Comparison of ENCODE assay signal across 10 mouse cellular contexts in the genomic region with DNA sequence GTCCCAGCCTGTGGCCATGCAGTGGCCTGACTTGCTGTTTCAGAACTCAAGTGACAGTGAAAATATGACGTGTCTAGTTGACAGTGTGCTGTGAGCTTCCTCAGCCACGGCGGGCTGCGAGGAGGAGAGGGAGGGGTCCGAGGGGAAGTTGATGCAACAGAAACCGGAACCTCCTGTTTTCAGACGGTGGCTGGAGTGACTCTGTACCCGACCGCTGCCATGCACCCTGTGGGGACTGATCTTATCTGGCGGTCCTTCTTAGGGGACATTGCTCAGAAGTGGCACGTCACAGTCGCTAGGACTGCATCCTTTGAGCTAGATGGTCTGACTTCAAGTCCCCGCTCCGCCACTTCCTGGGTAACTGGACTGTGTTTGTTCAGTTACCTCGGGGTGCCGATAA. TPM values are rescaled to one million over a fixed set of nuclear protein-coding genes. Genes with fewer than 3 reads are reported as not detected.
DNase-seq lines count a peak whose midpoint lies in the region; ATAC-seq lines count a peak whose summit lies in the region.
"Had no signal": no experiment of that assay in that cellular context is flagged by ENCODE, and none has a peak within 500 bp of the region (broad histone marks: within the 10 kb centered on the region; RNA-seq: fewer than 3 reads in every experiment).

No protein-coding gene starts in this region.

- no peak for DNase-seq in embryonic facial prominence, embryonic 10.5 days (ENCODE audit: low spot score)
- peak; percentile 68 for DNase-seq in c-Kit-positive CD71-negative TER-119-negative erythroid progenitor cells, embryonic 14.5 days (ENCODE audit: low read depth)
- peak; percentile 37 to 60 for DNase-seq in spleen, postnatal 14 days (ENCODE audit: low spot score in 2 of 2)
- DNase-seq in cerebellum, adult 11 months = no peak
- no peak for DNase-seq in right cerebral cortex, postnatal 25 days
- DNase-seq: kidney, postnatal 4 days had no signal

- no peak overlapping the region for H3K9ac ChIP-seq in embryonic facial prominence, embryonic 13.5 days
- 0 out of 2 replicates have a peak overlapping the region, but pooled peaks have one; percentile 7 for H3K9ac ChIP-seq in lung, embryonic 16.5 days (ENCODE audit: low read length)

- ATAC-seq in embryonic facial prominence, embryonic 13.5 days (ENCODE audit: insufficient number of reproducible peaks, insufficient read depth, low FRiP score, low TSS enrichment, low read depth) = no peak
- 0 out of 2 replicates have a peak, but pooled peaks have one; percentile 7 for ATAC-seq in lung, embryonic 16.5 days (ENCODE audit: low read depth)
- no peak for ATAC-seq in erythroid progenitor cell, adult 5-6 weeks (replicated peaks; ENCODE audit: low FRiP score, poor library complexity, severe bottlenecking)

- WGBS in embryonic facial prominence, embryonic 13.5 days = 71% methylated on average over 16 of the region's 16 CpGs
- 82% methylated on average over 16 of the region's 16 CpGs for WGBS in embryonic facial prominence, embryonic 10.5 days
- WGBS in lung, embryonic 16.5 days = 43% methylated on average over 16 of the region's 16 CpGs

- no peaks in the 10 kb centered on the region for H3K27me3 ChIP-seq in embryonic facial prominence, embryonic 13.5 days
- H3K27me3 ChIP-seq in embryonic facial prominence, embryonic 10.5 days (replicated peaks; ENCODE audit: low read depth, poor library complexity, severe bottlenecking) = no peaks in the 10 kb centered on the region
- H3K27me3 ChIP-seq in lung, embryonic 16.5 days (ENCODE audit: control insufficient read depth, insufficient read depth, low read depth, low read length) = no peaks in the 10 kb centered on the region

- no peaks in the 10 kb centered on the region for H3K4me1 ChIP-seq in embryonic facial prominence, embryonic 13.5 days
- no peaks in the 10 kb centered on the region for H3K4me1 ChIP-seq in embryonic facial prominence, embryonic 10.5 days
- H3K4me1 ChIP-seq in lung, embryonic 16.5 days (replicated peaks; ENCODE audit: control insufficient read depth, insufficient read depth, low read length) = peaks cover 9% of the 10 kb centered on the region

- no peaks in the 10 kb centered on the region for H3K36me3 ChIP-seq in embryonic facial prominence, embryonic 13.5 days
- no peaks in the 10 kb centered on the region for H3K36me3 ChIP-seq in embryonic facial prominence, embryonic 10.5 days (replicated peaks)
- H3K36me3 ChIP-seq in lung, embryonic 16.5 days (ENCODE audit: control insufficient read depth, insufficient read depth, low read length) = no peaks in the 10 kb centered on the region

- H3K9me3 ChIP-seq in embryonic facial prominence, embryonic 13.5 days = no peaks in the 10 kb centered on the region
- no peaks in the 10 kb centered on the region for H3K9me3 ChIP-seq in embryonic facial prominence, embryonic 10.5 days
- no peaks in the 10 kb centered on the region for H3K9me3 ChIP-seq in lung, embryonic 16.5 days (ENCODE audit: control insufficient read depth, low read length)

- 0 out of 2 replicates have a peak overlapping the region, but pooled peaks have one; percentile 16 for H3K27ac ChIP-seq in embryonic facial prominence, embryonic 13.5 days
- H3K27ac ChIP-seq in embryonic facial prominence, embryonic 10.5 days (replicated peaks) = no peak overlapping the region
- peak overlapping the region; percentile 73 for H3K27ac ChIP-seq in lung, embryonic 16.5 days (ENCODE audit: low read length)

- H3K4me2 ChIP-seq in embryonic facial prominence, embryonic 13.5 days = no peak overlapping the region
- 0 out of 2 replicates have a peak overlapping the region, but pooled peaks have one; percentile 14 for H3K4me2 ChIP-seq in lung, embryonic 16.5 days (ENCODE audit: low read depth, low read length)

- no peak overlapping the region for H3K4me3 ChIP-seq in embryonic facial prominence, embryonic 13.5 days
- no peak overlapping the region for H3K4me3 ChIP-seq in embryonic facial prominence, embryonic 10.5 days
- no peak overlapping the region for H3K4me3 ChIP-seq in lung, embryonic 16.5 days (ENCODE audit: low read length)
- H3K4me3 ChIP-seq: myocyte had no signal

RNA-seq across cellular contexts. Expression of a gene that starts 15.1 kb away (rescaled TPM):
- polyA plus RNA-seq in embryonic facial prominence, embryonic 13.5 days (2015; fragmentation: Nextera tagmentation; extraction: Ambion mirVana) = 160 and 168 TPM in 2 replicates
- 125 and 135 TPM in 2 replicates for polyA plus RNA-seq in embryonic facial prominence, embryonic 10.5 days (2016; fragmentation: Nextera tagmentation; extraction: Ambion mirVana)
- polyA plus RNA-seq in lung, embryonic 16.5 days (2015; fragmentation: Nextera tagmentation; extraction: Ambion mirVana) = 215 and 222 TPM in 2 replicates
- total RNA-seq in erythroid progenitor cell, adult 5-6 weeks (2015; ENCODE audit: low replicate concordance) = 90.1 and 114 TPM in 2 replicates
- 27.2 and 35.2 TPM in 2 replicates for total RNA-seq in erythroid progenitor cell, adult 5-6 weeks (2017; ENCODE audit: low replicate concordance)

Comparison
In these comparisons a context has a peak if more than half of its experiments do, and no peak if none do; other contexts are left out.
1. DNase-seq: peak in c-Kit-positive CD71-negative TER-119-negative erythroid progenitor cells, embryonic 14.5 days (single experiment) and spleen, postnatal 14 days (2 of 2); none in embryonic facial prominence, embryonic 10.5 days (single experiment), cerebellum, adult 11 months (single experiment) and right cerebral cortex, postnatal 25 days (single experiment).